Mouse (Mus musculus) MEL (cell line): ENCODE results near the gene Mcm9.

Experiments used
- CHD1 ChIP-seq: IDR thresholded peaks from 2 replicates; pipeline ENCODE4 v1.6.1; 2012; ENCODE audit warnings: low read depth, mild to moderate bottlenecking, inconsistent platforms, low read length, improper control_type of control experiment
- CTCF ChIP-seq, 3 experiments: IDR thresholded peaks in 2 of 3; conservative IDR thresholded peaks in 1 of 3; 2 replicates each; pipeline ENCODE4 v1.5.1; 2011 to 2012; ENCODE audit warnings: low read length in 3 of 3, low read depth in 2 of 3, mild to moderate bottlenecking in 2 of 3, improper control_type of control experiment in 1 of 3, inconsistent platforms in 1 of 3, mixed read lengths in 1 of 3, moderate library complexity in 1 of 3; ENCODE audit not compliant: control insufficient read depth in 1 of 3, insufficient read depth in 1 of 3, poor library complexity in 1 of 3, severe bottlenecking in 1 of 3
- EP300 ChIP-seq, 2 experiments: IDR thresholded peaks; 2 replicates each; pipeline ENCODE4 v1.6.1; 2011; ENCODE audit warnings: improper control_type of control experiment in 2 of 2, low read length in 2 of 2, low read depth in 1 of 2, mild to moderate bottlenecking in 1 of 2
- GABPA ChIP-seq: IDR thresholded peaks from 2 replicates; pipeline ENCODE4 v1.6.1; 2012; ENCODE audit warnings: low read depth, mild to moderate bottlenecking, inconsistent platforms, low read length, improper control_type of control experiment, moderate library complexity
- JUND ChIP-seq: IDR thresholded peaks from 2 replicates; pipeline ENCODE4 v1.6.1; 2011; ENCODE audit warnings: low read depth, mild to moderate bottlenecking, improper control_type of control experiment, low read length
- KAT2A ChIP-seq: conservative IDR thresholded peaks from 2 replicates; pipeline ENCODE4 v1.6.1; 2012; ENCODE audit warnings: low read depth, low read length, improper control_type of control experiment, inconsistent platforms
- MAFK ChIP-seq: IDR thresholded peaks from 2 replicates; pipeline ENCODE4 v1.6.1; 2011; ENCODE audit warnings: low read depth, mild to moderate bottlenecking, low read length, improper control_type of control experiment, borderline replicate concordance
- NELFE ChIP-seq: IDR thresholded peaks from 2 replicates; pipeline ENCODE4 v1.6.1; 2011; ENCODE audit warnings: low read depth, low read length, improper control_type of control experiment
- POLR2A ChIP-seq, 2 experiments: IDR thresholded peaks; 2 replicates each; pipeline ENCODE4 v1.6.1; 2011 to 2012; ENCODE audit warnings: low read length in 2 of 2, mild to moderate bottlenecking in 2 of 2, control low read depth in 1 of 2, improper control_type of control experiment in 1 of 2, low read depth in 1 of 2, moderate library complexity in 1 of 2; ENCODE audit not compliant: control insufficient read depth in 1 of 2, insufficient read depth in 1 of 2, poor library complexity in 1 of 2
- POLR2AphosphoS5 ChIP-seq: IDR thresholded peaks from 2 replicates; pipeline ENCODE4 v1.6.1; 2012; ENCODE audit warnings: low read depth, borderline replicate concordance, mild to moderate bottlenecking, inconsistent platforms, low read length, moderate library complexity, mixed read lengths
- RAD21 ChIP-seq: IDR thresholded peaks from 2 replicates; pipeline ENCODE4 v1.6.1; 2011; ENCODE audit warnings: mild to moderate bottlenecking, low read depth, low read length, improper control_type of control experiment
- RCOR1 ChIP-seq: IDR thresholded peaks from 2 replicates; pipeline ENCODE4 v1.6.1; 2012; ENCODE audit warnings: low read depth, mild to moderate bottlenecking, inconsistent platforms, low read length, improper control_type of control experiment
- SMC3 ChIP-seq: IDR thresholded peaks from 2 replicates; pipeline ENCODE4 v1.6.1; 2011; ENCODE audit warnings: low read depth, low read length, improper control_type of control experiment
- USF2 ChIP-seq, 2 experiments: IDR thresholded peaks; 2 replicates each; pipeline ENCODE4 v1.6.1; 2011 to 2012; ENCODE audit warnings: improper control_type of control experiment in 2 of 2, low read length in 2 of 2, borderline replicate concordance in 1 of 2, inconsistent platforms in 1 of 2, low read depth in 1 of 2, mild to moderate bottlenecking in 1 of 2; ENCODE audit not compliant: insufficient read depth in 1 of 2

GRCm38 (mm10) chr10:53537596-53537995 lies 92.6 kb downstream of the Mcm9 start:
- TF ChIP-seq CTCF (IDR thresholded peaks at IDR 0.05 in 2 of 3, conservative IDR thresholded peaks at IDR 0.05 in 1 of 3; ENCODE audit: control insufficient read depth in 1 of 3, insufficient read depth in 1 of 3, low read depth in 2 of 3, low read length in 3 of 3, poor library complexity in 1 of 3, severe bottlenecking in 1 of 3) = no peak
- TF ChIP-seq CHD1 = no peak
- TF ChIP-seq MAFK = no peak
- no peak for TF ChIP-seq GABPA
- TF ChIP-seq RCOR1 = no peak
- TF ChIP-seq USF2 (IDR thresholded peaks at IDR 0.05; ENCODE audit: borderline replicate concordance in 1 of 2, insufficient read depth in 1 of 2, low read depth in 1 of 2, low read length in 2 of 2) = no peak
- TF ChIP-seq SMC3 = no peak
- TF ChIP-seq JUND = no peak
- no peak for TF ChIP-seq KAT2A
- no peak for TF ChIP-seq POLR2AphosphoS5
- no peak for TF ChIP-seq EP300 (IDR thresholded peaks at IDR 0.05; ENCODE audit: low read depth in 1 of 2, low read length in 2 of 2)
- no peak for TF ChIP-seq RAD21
- no peak for TF ChIP-seq NELFE
- TF ChIP-seq POLR2A (IDR thresholded peaks at IDR 0.05; ENCODE audit: control insufficient read depth in 1 of 2, insufficient read depth in 1 of 2, low read depth in 1 of 2, low read length in 2 of 2, poor library complexity in 1 of 2) = no peak
